Mouse (Mus musculus) urinary bladder, adult 2 months (tissue): ENCODE measurements around the gene Cisd3. TPM values are rescaled to one million over a fixed set of nuclear protein-coding genes. Genes with fewer than 3 reads are reported as not detected.
"Not testable (repeated sequence)": the region's sequence is repeated elsewhere in the genome, so short reads cannot be mapped to it uniquely, and the experiment has no call there.

Experiments
- DNase-seq: peaks from one replicate; pipeline ENCODE4 v3.0.0; 2022; ENCODE audit warnings: low spot score
- polyA plus RNA-seq: library from polyadenylated mRNA; depleted of rRNA; stranded (reverse); fragments of >200 nt; gene quantifications from 2 replicates; pipeline ENCODE4 v1.2.3, GENCODE M21; 2012

The Cisd3 gene
- polyA plus RNA-seq, 1 experiment: 55.7 TPM

- DNase-seq: no peak
Measured at GRCm38 (mm10) chr11:97711200-97711900, 25.7 kb downstream of the Cisd3 start.

GRCm38 (mm10) chr11:97712286-97712685 is 26.7 kb downstream of the Cisd3 start:
- DNase-seq: no peak

GRCm38 (mm10) chr11:97713896-97714295 is 28.3 kb downstream of the Cisd3 start:
- DNase-seq: no peak

GRCm38 (mm10) chr11:97714356-97714755 is 28.7 kb downstream of the Cisd3 start:
- no peak for DNase-seq

- DNase-seq: no peak
Measured at GRCm38 (mm10) chr11:97714784-97715760, 29.4 kb downstream of the Cisd3 start.

GRCm38 (mm10) chr11:97716021-97716420 is 30.4 kb downstream of the Cisd3 start:
- DNase-seq: no peak

- no peak for DNase-seq
Measured at GRCm38 (mm10) chr11:97717369-97718280, 32.0 kb downstream of the Cisd3 start.

- no peak for DNase-seq
Measured at GRCm38 (mm10) chr11:97718281-97718860, 32.7 kb downstream of the Cisd3 start.

GRCm38 (mm10) chr11:97719041-97719440 is 33.4 kb downstream of the Cisd3 start:
- DNase-seq: no peak

GRCm38 (mm10) chr11:97721338-97721737 is 35.7 kb downstream of the Cisd3 start:
- no peak for DNase-seq

- no peak for DNase-seq
Measured at GRCm38 (mm10) chr11:97723709-97724108, 38.1 kb downstream of the Cisd3 start.

- DNase-seq: no peak
Measured at GRCm38 (mm10) chr11:97728311-97728710, 42.7 kb downstream of the Cisd3 start.

- no peak for DNase-seq
Measured at GRCm38 (mm10) chr11:97728730-97729129, 43.1 kb downstream of the Cisd3 start.

- DNase-seq: no peak
Measured at GRCm38 (mm10) chr11:97733689-97734088, 48.1 kb downstream of the Cisd3 start.

- DNase-seq: not testable (repeated sequence)
Measured at GRCm38 (mm10) chr11:97734810-97735209, 49.2 kb downstream of the Cisd3 start.

- no peak for DNase-seq
Measured at GRCm38 (mm10) chr11:97736645-97737044, 51.0 kb downstream of the Cisd3 start.

GRCm38 (mm10) chr11:97737600-97737999 is 52.0 kb downstream of the Cisd3 start:
- no peak for DNase-seq
